Mouse (Mus musculus) testis, adult 2 months (tissue): ENCODE data around the gene Ssbp4. TPM values are rescaled to one million over a fixed set of nuclear protein-coding genes. Genes with fewer than 3 reads are reported as not detected.
A peak's percentile ranks its signal among the peaks of the same experiment; 100 is the strongest.

Experiments used
- H3K27ac ChIP-seq: fragments of 200-500 bp; 2 replicates; pipeline ENCODE4 v1.5.1; 2012; ENCODE audit warnings: low read depth, low read length; ENCODE audit not compliant: control insufficient read depth, insufficient read depth
- H3K27me3 ChIP-seq: fragments of 200-500 bp; 2 replicates; pipeline ENCODE4 v1.6.1; 2012; ENCODE audit warnings: mild to moderate bottlenecking, low read length, moderate library complexity; ENCODE audit not compliant: control insufficient read depth, insufficient read depth
- H3K36me3 ChIP-seq: fragments of 200-500 bp; 2 replicates; pipeline ENCODE4 v1.6.1; 2012; ENCODE audit warnings: mild to moderate bottlenecking, low read length; ENCODE audit not compliant: control insufficient read depth, insufficient read depth
- H3K4me1 ChIP-seq: fragments of 200-500 bp; 2 replicates; pipeline ENCODE4 v1.6.1; 2012; ENCODE audit warnings: low read length; ENCODE audit not compliant: control insufficient read depth, insufficient read depth
- H3K4me3 ChIP-seq: fragments of 200-500 bp; 2 replicates; pipeline ENCODE4 v1.5.1; 2012; ENCODE audit warnings: low read depth, mild to moderate bottlenecking, low read length, moderate library complexity, mixed read lengths; ENCODE audit not compliant: control insufficient read depth
- CTCF ChIP-seq: fragments of 200-500 bp; IDR thresholded peaks from 2 replicates; pipeline ENCODE4 v1.5.1; 2012; ENCODE audit warnings: low read depth, mild to moderate bottlenecking, inconsistent platforms, low read length, moderate library complexity; ENCODE audit not compliant: control insufficient read depth, insufficient read depth, insufficient replicate concordance
- POLR2A ChIP-seq: fragments of 200-500 bp; IDR thresholded peaks from 2 replicates; pipeline ENCODE4 v1.6.1; 2012; ENCODE audit warnings: low read depth, mild to moderate bottlenecking, inconsistent platforms, low read length, moderate library complexity; ENCODE audit not compliant: control insufficient read depth
- polyA plus RNA-seq: library from polyadenylated mRNA; depleted of rRNA; stranded (reverse); fragments of >200 nt; gene quantifications from 2 replicates; pipeline ENCODE4 v1.2.3, GENCODE M21; 2012

Ssbp4 gene
- polyA plus RNA-seq, 1 experiment, result 35.6 TPM

DNA sequence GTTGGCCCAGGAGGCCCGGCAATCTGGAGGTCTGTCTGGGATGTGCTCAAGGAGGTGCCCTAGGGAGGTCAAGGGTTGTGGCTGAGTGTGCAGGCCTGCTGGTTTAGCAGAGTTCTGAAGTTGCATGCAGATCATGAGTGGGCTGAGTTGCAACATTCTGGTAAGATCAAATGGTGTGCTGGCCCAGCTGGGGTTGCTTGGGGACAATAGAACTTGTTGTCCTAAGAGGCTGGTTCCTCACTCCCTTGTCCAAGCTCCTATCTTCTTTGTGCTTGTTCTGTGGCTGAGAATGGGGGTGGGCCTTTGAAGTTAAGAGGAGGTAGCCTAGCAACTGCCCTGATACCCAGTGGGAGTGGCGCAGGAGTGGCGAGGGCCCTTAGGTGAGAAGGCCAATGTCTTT is 45.9 kb downstream of the Ssbp4 start:
- no peak overlapping the region for H3K4me3 ChIP-seq
- H3K4me1 ChIP-seq, result peaks cover 14% of the 10 kb centered on the region
- no peaks in the 10 kb centered on the region for H3K36me3 ChIP-seq
- peak overlapping the region; percentile 27; the same call in 1 of the 2 replicates for H3K27ac ChIP-seq
- no peaks in the 10 kb centered on the region for H3K27me3 ChIP-seq
- TF ChIP-seq CTCF, result no peak
- no peak for TF ChIP-seq POLR2A

DNA sequence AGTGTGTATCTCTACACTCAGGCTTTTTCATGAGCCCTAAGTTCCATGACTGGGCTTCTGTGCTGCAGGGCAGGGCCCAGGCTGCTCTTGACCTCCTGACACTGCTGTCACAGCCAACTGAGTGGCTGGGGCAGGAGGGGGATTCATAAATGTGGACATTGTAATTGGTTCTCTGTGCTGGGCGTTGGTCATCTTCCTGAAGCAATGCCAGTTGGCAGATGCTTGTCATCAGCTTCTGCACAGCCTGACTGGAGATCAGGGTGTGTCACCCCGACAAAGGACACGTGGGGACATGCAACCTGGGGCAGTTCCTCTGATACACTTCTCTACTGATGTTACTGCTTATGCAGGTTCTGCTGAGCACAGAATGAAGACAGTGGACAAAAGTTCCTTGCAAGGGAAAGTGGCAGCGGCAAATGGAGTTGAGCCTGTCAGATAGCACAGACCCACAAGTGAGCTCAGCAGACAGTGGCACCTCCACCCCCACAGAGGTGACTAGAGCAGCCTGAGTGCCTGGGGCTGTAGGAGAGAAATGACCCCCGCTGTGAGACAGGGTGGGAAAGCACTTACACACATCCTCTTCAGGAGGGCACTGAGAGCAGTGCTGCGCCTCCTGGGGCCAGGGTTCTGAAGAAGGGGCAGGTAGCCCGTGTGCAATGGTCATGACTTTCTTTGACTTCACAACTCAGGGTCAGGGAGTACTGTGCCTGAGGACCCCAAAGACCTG is 46.7 kb downstream of the Ssbp4 start:
- TF ChIP-seq CTCF (no peak), POLR2A (no peak)
- H3K36me3 ChIP-seq, result no peaks in the 10 kb centered on the region
- peak overlapping the region; percentile 77 for H3K27ac ChIP-seq
- H3K4me1 ChIP-seq, result peaks cover 14% of the 10 kb centered on the region
- no peak overlapping the region for H3K4me3 ChIP-seq
- no peaks in the 10 kb centered on the region for H3K27me3 ChIP-seq

- no peak for TF ChIP-seq CTCF
- TF ChIP-seq POLR2A, result no peak
- Histone ChIP-seq H3K27me3 (no peaks in the 10 kb centered on the region), H3K4me3 (no peak overlapping the region), H3K27ac (peak overlapping the region; percentile 77), H3K36me3 (no peaks in the 10 kb centered on the region), H3K4me1 (peaks cover 14% of the 10 kb centered on the region)
These were observed 47.3 kb downstream of the Ssbp4 start for GRCm38 (mm10) chr8:70561357-70561756.

DNA sequence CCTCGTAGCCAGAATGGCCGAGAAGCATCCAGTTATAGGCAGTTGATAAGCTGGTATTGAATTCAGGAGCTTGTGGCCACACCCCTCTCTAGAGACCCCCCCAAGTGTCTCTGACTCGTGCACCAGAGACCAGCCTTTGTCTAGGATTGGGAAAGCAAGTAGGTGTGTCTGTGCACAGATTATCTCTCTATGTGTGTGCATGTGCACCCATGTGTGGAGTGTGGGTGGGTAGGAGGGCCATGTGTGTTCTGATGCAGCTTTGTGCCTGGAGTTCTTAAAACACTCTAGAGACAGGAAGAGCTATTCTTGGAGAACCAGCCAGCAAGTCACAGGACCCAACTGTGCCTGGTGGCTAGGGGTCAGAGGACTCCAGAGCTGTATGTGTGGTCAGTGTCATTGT is 48.1 kb downstream of the Ssbp4 start:
- H3K27me3 ChIP-seq, result no peaks in the 10 kb centered on the region
- peak overlapping the region; percentile 77 for H3K27ac ChIP-seq
- TF ChIP-seq POLR2A, result no peak
- TF ChIP-seq CTCF, result no peak
- no peak overlapping the region for H3K4me3 ChIP-seq
- H3K4me1 ChIP-seq, result peaks cover 12% of the 10 kb centered on the region
- H3K36me3 ChIP-seq, result no peaks in the 10 kb centered on the region

DNA sequence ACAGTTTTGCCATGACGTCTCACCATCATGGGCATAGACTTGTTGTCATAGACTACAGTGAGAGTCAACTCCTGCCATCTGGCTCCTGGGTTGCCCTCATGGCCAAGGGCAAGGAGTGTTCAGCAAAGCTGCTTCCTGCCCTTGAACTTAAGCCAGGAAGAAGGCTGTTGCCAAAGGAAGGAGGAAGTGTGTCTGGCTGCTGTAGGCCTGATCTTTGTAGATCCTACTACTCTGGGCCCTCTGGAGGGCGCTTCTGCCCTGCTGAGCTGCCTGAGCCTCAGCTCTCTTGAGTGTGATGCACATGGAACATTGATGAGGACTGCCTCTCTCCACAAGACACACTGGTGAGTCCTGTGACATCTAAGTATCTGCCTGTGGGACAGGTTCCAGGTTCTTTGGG is 48.6 kb downstream of the Ssbp4 start:
- TF ChIP-seq CTCF (peak; percentile 35; the same call in 1 of the 2 replicates), POLR2A (no peak)
- Histone ChIP-seq H3K36me3 (no peaks in the 10 kb centered on the region), H3K27ac (no peak overlapping the region), H3K4me3 (no peak overlapping the region), H3K27me3 (no peaks in the 10 kb centered on the region), H3K4me1 (peaks cover 11% of the 10 kb centered on the region)

DNA sequence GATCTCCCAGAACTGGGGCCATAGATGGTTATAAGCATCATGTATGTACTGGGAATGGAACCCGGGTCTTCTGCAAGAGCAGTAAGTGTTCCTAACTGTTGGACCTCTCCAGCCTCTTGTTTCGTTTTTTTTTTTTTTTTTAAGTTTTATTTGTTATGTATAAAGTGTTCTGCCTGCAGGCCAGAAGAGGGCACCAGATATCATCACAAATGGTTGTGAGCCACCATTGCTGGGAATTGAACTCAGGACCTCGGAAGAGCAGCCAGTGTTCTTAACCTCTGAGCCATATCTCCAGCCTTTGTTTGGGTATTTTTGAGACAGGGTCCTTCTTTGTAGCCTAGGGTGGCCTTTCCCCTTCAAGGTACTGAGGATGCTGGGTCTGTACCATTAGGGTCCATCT is 49.7 kb downstream of the Ssbp4 start:
- Histone ChIP-seq H3K4me1 (peaks cover 5% of the 10 kb centered on the region), H3K4me3 (no peak overlapping the region), H3K27ac (no peak overlapping the region), H3K36me3 (no peaks in the 10 kb centered on the region), H3K27me3 (no peaks in the 10 kb centered on the region)
- TF ChIP-seq CTCF, result no peak
- TF ChIP-seq POLR2A, result no peak

DNA sequence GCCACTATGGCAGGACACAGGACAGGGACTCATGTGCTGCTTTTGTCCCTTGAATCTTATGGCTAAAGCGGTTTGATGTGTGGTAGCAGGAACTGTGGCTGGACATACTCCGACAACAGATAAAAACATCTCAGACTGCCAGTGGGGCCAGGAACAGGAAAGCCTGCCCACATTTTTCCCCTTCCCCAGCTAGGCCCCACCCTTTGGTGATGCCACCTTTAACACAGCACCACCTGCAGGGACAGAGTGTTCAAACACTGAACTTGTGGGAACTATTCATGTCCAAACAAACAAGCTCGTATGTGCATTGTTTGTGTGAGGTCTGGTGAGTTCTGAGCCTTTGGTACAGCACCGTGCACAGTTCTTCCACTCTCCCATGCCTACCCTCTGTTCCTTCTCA is 50.3 kb downstream of the Ssbp4 start:
- no peaks in the 10 kb centered on the region for H3K27me3 ChIP-seq
- no peak overlapping the region for H3K4me3 ChIP-seq
- no peak for TF ChIP-seq POLR2A
- no peak; the same call in 1 of the 2 replicates for TF ChIP-seq CTCF
- peaks cover 9% of the 10 kb centered on the region for H3K4me1 ChIP-seq
- no peaks in the 10 kb centered on the region for H3K36me3 ChIP-seq
- H3K27ac ChIP-seq, result no peak overlapping the region
